Mouse (Mus musculus) myocyte (in vitro differentiated cells): ENCODE results near the gene Entpd5. TPM values are rescaled to one million over a fixed set of nuclear protein-coding genes. Genes with fewer than 3 reads are reported as not detected.
"Not testable (repeated sequence)": the region's sequence is repeated elsewhere in the genome, so short reads cannot be mapped to it uniquely, and the experiment has no call there.

Experiments used
- H3K27me3 ChIP-seq: one replicate; pipeline ENCODE4 v1.6.1; 2011; ENCODE audit not compliant: control insufficient read depth, insufficient read depth, insufficient read length
- H3K36me3 ChIP-seq: one replicate; pipeline ENCODE4 v1.6.1; 2011; ENCODE audit not compliant: control insufficient read depth, insufficient read depth
- H3K4me2 ChIP-seq: one replicate; pipeline ENCODE4 v1.6.1; 2011; ENCODE audit warnings: low read depth, control low read depth
- H3K4me3 ChIP-seq: one replicate; pipeline ENCODE4 v1.5.1; 2011; ENCODE audit warnings: mild to moderate bottlenecking, control low read depth, moderate library complexity
- H3K79me2 ChIP-seq: one replicate; pipeline ENCODE4 v1.6.1; 2011; ENCODE audit not compliant: control insufficient read depth, insufficient read depth
- H3ac ChIP-seq: one replicate; pipeline ENCODE4 v1.6.1; 2011; ENCODE audit not compliant: control insufficient read depth, insufficient read length
- CEBPB ChIP-seq: IDR thresholded peaks from 2 replicates; pipeline ENCODE4 v1.6.1; 2011; ENCODE audit warnings: mild to moderate bottlenecking, moderate library complexity; ENCODE audit not compliant: poor library complexity, insufficient read depth, severe bottlenecking
- E2F4 ChIP-seq: IDR thresholded peaks from one replicate; pipeline ENCODE4 v1.6.1; 2011; ENCODE audit warnings: mild to moderate bottlenecking, control low read depth, moderate library complexity; ENCODE audit not compliant: insufficient read depth
- MAX ChIP-seq: IDR thresholded peaks from one replicate; pipeline ENCODE4 v1.6.1; 2011; ENCODE audit warnings: low read depth, mild to moderate bottlenecking, control low read depth
- MYOD1 ChIP-seq, 3 experiments: IDR thresholded peaks; one replicate each; pipeline ENCODE4 v1.6.1; 2011; ENCODE audit warnings: control low read depth in 2 of 3, low read depth in 2 of 3, mild to moderate bottlenecking in 2 of 3, moderate library complexity in 1 of 3; ENCODE audit not compliant: insufficient read length in 2 of 3, control insufficient read depth in 1 of 3
- MYOG ChIP-seq, 3 experiments: IDR thresholded peaks; one replicate each; pipeline ENCODE4 v1.6.1; 2011; ENCODE audit warnings: control low read depth in 2 of 3, low read depth in 2 of 3, mild to moderate bottlenecking in 2 of 3; ENCODE audit not compliant: insufficient read length in 2 of 3, control insufficient read depth in 1 of 3, insufficient read depth in 1 of 3
- POLR2A ChIP-seq: IDR thresholded peaks from one replicate; pipeline ENCODE4 v1.6.1; 2011; ENCODE audit warnings: low read depth, mild to moderate bottlenecking, control low read depth, moderate library complexity; ENCODE audit not compliant: insufficient read length
- POLR2AphosphoS2 ChIP-seq: IDR thresholded peaks from one replicate; pipeline ENCODE4 v1.6.1; 2011; ENCODE audit warnings: low read depth, control low read depth; ENCODE audit not compliant: insufficient read length
- REST ChIP-seq: IDR thresholded peaks from one replicate; pipeline ENCODE4 v1.6.1; 2011; ENCODE audit warnings: mild to moderate bottlenecking, control low read depth, moderate library complexity; ENCODE audit not compliant: insufficient read depth, insufficient read length
- SRF ChIP-seq: IDR thresholded peaks from one replicate; pipeline ENCODE4 v1.6.1; 2011; ENCODE audit warnings: low read depth; ENCODE audit not compliant: control insufficient read depth, insufficient read length
- TCF12 ChIP-seq: IDR thresholded peaks from one replicate; pipeline ENCODE4 v1.6.1; 2011; ENCODE audit warnings: mild to moderate bottlenecking, control low read depth; ENCODE audit not compliant: poor library complexity, insufficient read depth, severe bottlenecking
- TCF3 ChIP-seq: IDR thresholded peaks from one replicate; pipeline ENCODE4 v1.6.1; 2011; ENCODE audit warnings: low read depth, control low read depth; ENCODE audit not compliant: insufficient read length
- USF1 ChIP-seq: IDR thresholded peaks from one replicate; pipeline ENCODE4 v1.6.1; 2011; ENCODE audit warnings: low read depth, mild to moderate bottlenecking, control low read depth, moderate library complexity
- polyA plus RNA-seq: library from polyadenylated mRNA; unstranded; fragments of >200 nt; fragmentation: generic; extraction: Trizol; gene quantifications from one replicate; pipeline ENCODE4 v1.2.1, GENCODE M21; 2012; ENCODE audit warnings: missing spikeins

Entpd5 gene
- polyA plus RNA-seq, 1 experiment = 6.3 TPM

DNA sequence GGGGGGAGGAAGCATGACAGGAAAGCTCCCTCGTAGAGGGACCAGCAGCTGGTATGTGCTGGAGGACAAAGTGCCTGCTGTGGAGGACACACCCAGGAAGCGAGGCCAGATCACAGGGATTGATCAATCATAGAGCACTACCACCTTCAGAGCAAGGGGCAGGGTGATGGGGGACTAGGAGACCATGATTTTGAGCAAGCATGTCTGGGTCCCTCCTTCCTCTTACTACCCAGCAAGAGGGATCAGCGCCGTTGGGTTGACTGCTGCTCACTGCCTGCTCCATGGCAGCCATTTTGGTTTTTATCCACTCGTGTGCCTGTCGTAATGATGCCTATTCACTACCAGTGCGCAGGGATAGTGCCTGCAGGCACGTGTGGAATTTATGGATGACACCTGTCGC lies 44.5 kb downstream of the Entpd5 start:
- Histone ChIP-seq H3K36me3 (peaks cover 5% of the 10 kb centered on the region), H3K79me2 (peaks cover 38% of the 10 kb centered on the region), H3K4me2 (no peak overlapping the region), H3K27me3 (no peaks in the 10 kb centered on the region), H3K4me3 (no peak overlapping the region), H3ac (no peak overlapping the region)
- no peak for TF ChIP-seq USF1
- no peak for TF ChIP-seq POLR2A
- TF ChIP-seq TCF12 = no peak
- no peak for TF ChIP-seq MYOG (IDR thresholded peaks at IDR 0.05; ENCODE audit: control insufficient read depth in 1 of 3, insufficient read depth in 1 of 3, insufficient read length in 2 of 3, low read depth in 2 of 3)
- no peak for TF ChIP-seq E2F4
- TF ChIP-seq MAX = no peak
- no peak for TF ChIP-seq MYOD1 (IDR thresholded peaks at IDR 0.05; ENCODE audit: control insufficient read depth in 1 of 3, insufficient read length in 2 of 3, low read depth in 2 of 3)
- TF ChIP-seq REST = no peak
- TF ChIP-seq CEBPB = no peak
- no peak for TF ChIP-seq POLR2AphosphoS2
- TF ChIP-seq TCF3 = no peak
- no peak for TF ChIP-seq SRF

DNA sequence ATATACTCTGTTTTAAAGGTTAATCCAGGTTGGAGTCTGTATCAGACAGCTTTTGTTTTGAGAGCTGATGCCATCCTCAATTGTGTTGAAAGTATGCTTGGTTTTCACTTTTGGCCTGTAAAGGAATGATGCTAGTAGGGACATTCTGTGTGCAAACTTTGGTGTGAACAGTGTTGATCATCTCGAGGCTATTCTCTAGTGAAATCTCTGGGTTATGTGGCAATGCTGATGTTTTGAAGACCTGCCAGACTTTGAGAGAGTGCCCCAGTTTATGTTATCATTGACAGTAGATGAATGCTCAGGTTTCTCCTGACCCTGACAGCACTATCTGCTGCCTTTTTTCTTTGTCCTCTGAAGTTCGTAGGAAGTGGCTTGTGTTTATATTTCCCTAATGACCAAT lies 46.0 kb downstream of the Entpd5 start:
- Histone ChIP-seq H3ac (peak overlapping the region; percentile 49), H3K27me3 (no peaks in the 10 kb centered on the region), H3K79me2 (peaks cover 38% of the 10 kb centered on the region), H3K4me3 (peak overlapping the region; percentile 89), H3K36me3 (no peaks in the 10 kb centered on the region), H3K4me2 (peak overlapping the region; percentile 77)
- TF ChIP-seq TCF12 (no peak), REST (no peak), CEBPB (no peak), MYOG (IDR thresholded peaks at IDR 0.05; ENCODE audit: control insufficient read depth in 1 of 3, insufficient read depth in 1 of 3, insufficient read length in 2 of 3, low read depth in 2 of 3) (no peak), MYOD1 (IDR thresholded peaks at IDR 0.05; ENCODE audit: control insufficient read depth in 1 of 3, insufficient read length in 2 of 3, low read depth in 2 of 3) (no peak), TCF3 (no peak), SRF (no peak), USF1 (no peak), POLR2AphosphoS2 (no peak), POLR2A (no peak), E2F4 (no peak), MAX (no peak)

DNA sequence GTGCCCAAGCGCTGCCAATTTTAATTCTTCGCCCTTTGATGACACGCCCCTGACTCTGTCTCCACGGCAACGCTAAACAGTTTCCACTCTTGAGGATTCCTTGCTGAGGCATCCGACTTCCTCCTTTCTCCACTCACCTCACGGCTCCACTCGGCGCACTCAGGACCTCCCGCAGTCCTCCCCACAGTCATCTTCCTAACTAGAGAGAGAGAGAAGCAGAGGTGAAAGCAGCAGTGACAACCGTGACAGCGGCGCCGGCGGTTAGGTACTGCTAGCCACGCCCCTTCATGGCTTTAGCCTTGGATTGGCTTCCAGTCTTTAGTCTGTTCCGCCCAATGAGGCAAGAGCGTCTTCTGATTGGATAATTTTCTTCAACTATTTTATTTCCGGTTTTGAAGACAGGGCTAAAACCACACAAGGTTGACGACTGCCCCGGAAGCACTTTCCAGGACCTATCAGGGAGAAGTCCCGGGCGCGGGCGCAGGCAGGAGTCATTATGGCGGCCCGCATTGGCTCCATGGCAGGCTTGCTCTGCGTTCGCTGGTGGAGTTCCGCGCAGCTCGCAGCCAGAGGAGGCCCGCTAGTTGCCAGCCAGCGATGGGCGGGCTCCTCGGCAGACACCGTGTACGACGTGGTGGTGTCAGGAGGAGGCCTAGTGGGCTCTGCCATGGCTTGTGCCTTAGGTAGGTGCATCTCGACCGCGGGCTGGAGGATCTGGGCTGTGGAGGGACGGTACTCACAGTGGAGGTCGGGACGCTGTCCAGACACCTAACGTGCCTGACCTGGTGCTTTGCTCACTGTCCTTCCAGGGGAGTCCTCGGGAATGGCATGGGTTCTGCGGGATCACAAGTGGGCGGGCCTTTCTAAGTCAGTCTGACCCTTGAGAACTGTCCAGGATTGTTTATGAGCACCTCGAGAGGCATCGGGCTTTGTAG lies 47.0 kb downstream of the Entpd5 start, which contains the start of the genes Coq6 and Fam161b:
Gene Coq6, plus strand, starts transcription at position 103 of the 935 bp plus-strand sequence.
Gene Fam161b, minus strand, starts transcription at position 279 of the 935 bp plus-strand sequence.
- peak within 1 kb of the TSS; percentile 77 for H3K4me2 ChIP-seq
- TF ChIP-seq E2F4 (peak; percentile 19), MYOG (IDR thresholded peaks at IDR 0.05; ENCODE audit: control insufficient read depth in 1 of 3, insufficient read depth in 1 of 3, insufficient read length in 2 of 3, low read depth in 2 of 3) (no peak), POLR2AphosphoS2 (peak; percentile 55), MAX (no peak), POLR2A (peak; percentile 77), REST (no peak), MYOD1 (IDR thresholded peaks at IDR 0.05; ENCODE audit: control insufficient read depth in 1 of 3, insufficient read length in 2 of 3, low read depth in 2 of 3) (no peak)
- peaks cover 38% of the 10 kb centered on the region for H3K79me2 ChIP-seq
- H3K4me3 ChIP-seq = peak within 1 kb of the TSS; percentile 89
- H3K27me3 ChIP-seq = no peaks in the 10 kb centered on the region
- peak within 1 kb of the TSS; percentile 49 for H3ac ChIP-seq
- H3K36me3 ChIP-seq = no peaks in the 10 kb centered on the region

DNA sequence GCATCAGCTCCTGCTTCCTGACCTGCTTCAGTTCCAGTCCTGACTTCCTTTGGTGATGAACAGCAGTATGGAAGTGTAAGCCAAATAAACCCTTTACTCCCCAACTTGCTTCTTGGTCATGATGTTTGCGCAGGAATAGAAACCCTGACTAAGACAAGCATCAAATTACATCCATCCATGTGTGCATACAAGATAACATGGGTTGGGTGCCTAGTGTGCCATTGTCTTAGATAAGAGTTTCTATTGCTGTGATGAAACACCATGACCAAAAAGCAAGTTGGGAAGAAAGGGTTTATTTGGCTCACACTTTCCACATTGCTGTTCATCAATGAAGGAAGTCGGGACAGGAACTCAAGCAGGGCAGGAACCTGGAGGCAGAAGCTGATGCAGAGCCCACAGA lies 50.1 kb downstream of the Entpd5 start:
- H3K36me3 ChIP-seq, H3K27me3 ChIP-seq, H3K4me3 ChIP-seq, H3ac ChIP-seq, H3K4me2 ChIP-seq: not testable (repeated sequence)
- peaks cover 17% of the 10 kb centered on the region for H3K79me2 ChIP-seq

DNA sequence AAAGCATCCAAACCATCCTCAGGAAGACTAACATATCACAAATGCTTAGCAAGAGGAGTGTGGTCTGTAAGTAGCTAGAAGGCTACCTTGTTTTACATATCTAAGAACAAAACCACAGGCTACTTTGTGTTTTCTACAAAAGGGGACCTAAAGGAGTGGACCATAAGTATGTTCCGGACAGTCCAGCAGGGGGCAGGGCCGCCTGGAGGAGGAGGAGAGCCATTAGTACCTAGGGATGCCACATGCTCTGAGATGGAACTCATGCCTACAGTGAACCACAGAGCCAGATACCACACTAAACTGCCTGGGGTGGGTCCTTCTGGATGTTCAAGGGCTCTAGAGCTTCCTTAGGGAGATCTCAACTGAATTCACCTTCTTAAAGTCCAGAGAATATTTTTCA lies 61.6 kb downstream of the Entpd5 start:
- Histone ChIP-seq H3ac (no peak overlapping the region), H3K27me3 (no peaks in the 10 kb centered on the region), H3K36me3 (peaks cover 14% of the 10 kb centered on the region), H3K4me2 (no peak overlapping the region), H3K4me3 (no peak overlapping the region), H3K79me2 (no peaks in the 10 kb centered on the region)
- TF ChIP-seq USF1 (no peak), TCF12 (no peak), MAX (no peak), REST (no peak), TCF3 (no peak)
